Mouse (Mus musculus) lung, postnatal 14 days (tissue): ENCODE data around the gene Kdm4d.
"Not testable (repeated sequence)": the region's sequence is repeated elsewhere in the genome, so short reads cannot be mapped to it uniquely, and the experiment has no call there.

Source experiments
- DNase-seq: peaks from one replicate; pipeline ENCODE4 v3.0.0; 2021

Gene Kdm4d

GRCm38 (mm10) chr9:14451120-14451519 is 49.2 kb downstream of the Kdm4d start:
- peak; percentile 15 for DNase-seq

GRCm38 (mm10) chr9:14447086-14447485 is 53.2 kb downstream of the Kdm4d start:
- DNase-seq: not testable (repeated sequence)

GRCm38 (mm10) chr9:14440347-14440746 is 59.9 kb downstream of the Kdm4d start:
- DNase-seq: no peak

GRCm38 (mm10) chr9:14433252-14433939 is 66.9 kb downstream of the Kdm4d start:
- no peak for DNase-seq
